Mouse (Mus musculus) bone marrow, adult 2 months (tissue): ENCODE measurements around the gene Plpp1.

ENCODE experiments used
- CTCF ChIP-seq: fragments of 200-500 bp; IDR thresholded peaks from 2 replicates; pipeline ENCODE4 v1.5.1; 2011; ENCODE audit warnings: low read length, control low read depth; ENCODE audit not compliant: control insufficient read depth, insufficient read depth
- POLR2A ChIP-seq: fragments of 200-500 bp; IDR thresholded peaks from 2 replicates; pipeline ENCODE4 v1.6.1; 2011; ENCODE audit warnings: low read depth, mild to moderate bottlenecking, control low read depth, low read length, borderline replicate concordance; ENCODE audit not compliant: control insufficient read depth

DNA sequence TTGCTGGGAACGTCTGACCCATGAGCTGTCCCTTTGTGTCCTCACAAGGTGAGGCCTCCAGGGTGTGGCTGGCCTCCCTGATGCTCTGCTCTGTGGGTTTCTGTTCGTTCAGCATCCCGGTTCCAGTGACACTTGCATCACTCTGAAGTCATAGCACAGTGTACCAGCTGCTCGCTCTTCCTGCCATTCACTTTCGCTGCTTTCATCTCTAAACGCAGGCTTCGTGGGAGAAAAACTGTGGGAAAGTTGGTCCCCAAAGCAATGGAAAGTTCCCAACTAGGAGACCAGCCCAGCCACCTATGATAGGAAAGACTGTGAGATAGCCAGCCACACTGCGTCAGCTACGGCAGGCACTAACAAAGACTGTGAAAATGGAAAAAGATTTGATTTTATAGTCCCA is 43.2 kb upstream of the Plpp1 start:
- TF ChIP-seq CTCF, result no peak
- no peak for TF ChIP-seq POLR2A
